Mouse (Mus musculus) intestine, embryonic 15.5 days (tissue): Measurements from ENCODE around the gene Fgf11. TPM values are rescaled to one million over a fixed set of nuclear protein-coding genes. Genes with fewer than 3 reads are reported as not detected.

Experiments used
- ATAC-seq: fragments of 200-750 bp; cut with Nextera tagmentation; 2 replicates; pipeline ENCODE4 v1.8.0; 2017; ENCODE audit warnings: moderate TSS enrichment, moderate library complexity
- H3K27ac ChIP-seq: fragments of 300-500 bp; sonication (generic); 2 replicates; pipeline ENCODE4 v1.5.1; 2015; ENCODE audit warnings: mild to moderate bottlenecking, inconsistent platforms
- H3K27me3 ChIP-seq: fragments of 300-500 bp; sonication (generic); replicated peaks from 2 replicates; pipeline ENCODE4 v1.6.1; 2015; ENCODE audit warnings: inconsistent platforms
- H3K36me3 ChIP-seq: fragments of 300-500 bp; sonication (generic); 2 replicates; pipeline ENCODE4 v1.6.1; 2015; ENCODE audit warnings: inconsistent platforms
- H3K4me1 ChIP-seq: fragments of 300-500 bp; sonication (generic); replicated peaks from 2 replicates; pipeline ENCODE4 v1.6.1; 2015; ENCODE audit warnings: inconsistent platforms
- H3K4me2 ChIP-seq: fragments of 300-500 bp; sonication (generic); replicated peaks from 2 replicates; pipeline ENCODE4 v1.6.1; 2015; ENCODE audit warnings: mild to moderate bottlenecking, inconsistent platforms
- H3K4me3 ChIP-seq: fragments of 300-500 bp; sonication (generic); replicated peaks from 2 replicates; pipeline ENCODE4 v1.5.1; 2015; ENCODE audit warnings: inconsistent platforms
- H3K9ac ChIP-seq: fragments of 300-500 bp; sonication (generic); 2 replicates; pipeline ENCODE4 v1.6.1; 2015; ENCODE audit warnings: inconsistent platforms
- H3K9me3 ChIP-seq: fragments of 300-500 bp; sonication (generic); 2 replicates; pipeline ENCODE4 v1.6.1; 2016; ENCODE audit warnings: inconsistent platforms
- WGBS: fragments of 180-500 bp; shearing (Covaris S2); methylation state at CpG from one replicate; pipeline ENCODE4 v1.1.7; 2015; 5-methylcytosine and 5-hydroxymethylcytosine counted together
- polyA plus RNA-seq: library from polyadenylated mRNA; unstranded; fragments of >200 nt; fragmentation: Nextera tagmentation; extraction: Ambion mirVana; gene quantifications from 2 replicates; pipeline ENCODE4 v1.2.1, GENCODE M21; 2015

Fgf11 gene
- polyA plus RNA-seq, 1 experiment from 2014 or later = 1.2 TPM

GRCm38 (mm10) chr11:69760160-69760900 lies 41.3 kb downstream of the Fgf11 start:
- peak overlapping the region; percentile 84 for H3K4me2 ChIP-seq
- peaks cover 31% of the 10 kb centered on the region for H3K4me1 ChIP-seq
- H3K36me3 ChIP-seq = no peaks in the 10 kb centered on the region
- H3K4me3 ChIP-seq = no peak overlapping the region
- no peaks in the 10 kb centered on the region for H3K27me3 ChIP-seq
- peak overlapping the region; percentile 99 for H3K27ac ChIP-seq
- ATAC-seq = no peak
- H3K9ac ChIP-seq = peak overlapping the region; percentile 6; the same call in 1 of the 2 replicates
- 77% methylated on average over 14 of the region's 14 CpGs for WGBS
- H3K9me3 ChIP-seq = no peaks in the 10 kb centered on the region

DNA sequence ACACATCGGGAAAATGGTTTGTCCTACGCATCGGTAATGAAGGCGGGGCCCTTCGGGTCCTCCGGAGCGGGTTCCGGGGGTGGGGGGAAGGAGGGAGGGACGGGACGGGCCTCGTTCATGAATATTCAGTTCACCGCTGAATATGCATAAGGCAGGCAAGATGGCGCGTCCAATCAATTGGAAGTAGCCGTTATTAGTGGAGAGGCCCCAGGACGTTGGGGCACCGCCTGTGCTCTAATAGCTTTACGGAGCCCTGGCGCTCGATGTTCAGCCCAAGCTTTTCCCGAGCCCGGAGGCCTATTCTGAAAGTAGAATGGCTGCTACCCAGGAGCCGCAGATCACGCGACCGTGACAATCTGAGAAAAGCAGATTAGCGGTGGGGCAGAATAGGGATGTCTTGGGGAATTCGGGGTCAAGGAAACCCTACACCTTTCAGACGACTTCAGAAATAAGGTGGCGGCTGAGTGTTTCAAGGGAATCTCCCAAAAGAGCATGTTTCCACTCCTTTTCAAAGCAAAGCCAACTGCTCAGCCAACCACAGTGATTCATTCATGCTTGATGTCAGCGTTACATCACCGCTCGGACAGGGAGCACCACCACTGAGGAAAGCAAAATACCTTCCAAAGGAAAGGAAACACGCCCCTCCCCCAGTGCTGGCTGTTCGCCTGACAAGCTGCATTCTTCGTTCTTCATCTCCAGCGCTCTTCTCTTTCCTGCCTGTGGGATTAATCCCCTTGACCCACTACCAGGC lies 42.5 kb downstream of the Fgf11 start:
- Histone ChIP-seq H3K9ac (peak overlapping the region; percentile 64), H3K4me1 (peaks cover 31% of the 10 kb centered on the region), H3K27ac (peak overlapping the region; percentile 99), H3K4me3 (peak overlapping the region; percentile 52), H3K9me3 (no peaks in the 10 kb centered on the region), H3K4me2 (peak overlapping the region; percentile 84), H3K27me3 (no peaks in the 10 kb centered on the region), H3K36me3 (no peaks in the 10 kb centered on the region)
- ATAC-seq = peak; percentile 92
- under 1% methylated on average over 37 of the region's 37 CpGs for WGBS

DNA sequence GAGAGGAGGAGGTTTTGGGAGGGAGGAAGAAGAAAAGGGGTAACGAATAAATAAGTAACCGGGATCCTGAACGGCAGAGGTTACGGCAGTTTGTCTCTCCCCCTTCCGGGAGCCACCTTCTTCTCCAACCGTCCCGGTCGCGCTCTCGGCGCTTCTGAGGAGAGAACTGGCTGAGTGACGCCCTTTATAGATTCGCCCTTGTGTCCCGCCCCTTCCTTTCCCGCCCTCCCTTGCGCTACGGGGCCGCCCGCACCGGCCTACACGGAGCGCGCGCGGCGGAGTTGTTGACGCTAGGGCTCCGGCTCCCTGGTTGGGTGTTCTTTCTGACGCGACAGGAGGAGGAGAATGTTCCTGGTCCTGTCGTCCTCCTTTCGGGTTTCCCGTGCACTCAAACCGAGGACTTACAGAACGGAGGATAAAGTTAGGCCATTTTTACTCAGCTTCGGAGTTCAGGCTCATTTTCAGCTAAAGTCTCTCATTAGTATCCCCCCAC lies 43.1 kb downstream of the Fgf11 start, which contains the start of gene Polr2a:
Gene Polr2a (minus strand): TSS at position 160 of the 493 bp plus-strand sequence.
- H3K4me2 ChIP-seq = peak within 1 kb of the TSS; percentile 84
- H3K27ac ChIP-seq = peak within 1 kb of the TSS; percentile 99
- H3K9me3 ChIP-seq = no peaks in the 10 kb centered on the region
- H3K4me3 ChIP-seq = peak within 1 kb of the TSS; percentile 52
- no peaks in the 10 kb centered on the region for H3K36me3 ChIP-seq
- WGBS = 0% methylated on average over 36 of the region's 36 CpGs
- peak; percentile 98 for ATAC-seq
- peak within 1 kb of the TSS; percentile 64 for H3K9ac ChIP-seq
- peaks cover 31% of the 10 kb centered on the region for H3K4me1 ChIP-seq
- no peaks in the 10 kb centered on the region for H3K27me3 ChIP-seq

DNA sequence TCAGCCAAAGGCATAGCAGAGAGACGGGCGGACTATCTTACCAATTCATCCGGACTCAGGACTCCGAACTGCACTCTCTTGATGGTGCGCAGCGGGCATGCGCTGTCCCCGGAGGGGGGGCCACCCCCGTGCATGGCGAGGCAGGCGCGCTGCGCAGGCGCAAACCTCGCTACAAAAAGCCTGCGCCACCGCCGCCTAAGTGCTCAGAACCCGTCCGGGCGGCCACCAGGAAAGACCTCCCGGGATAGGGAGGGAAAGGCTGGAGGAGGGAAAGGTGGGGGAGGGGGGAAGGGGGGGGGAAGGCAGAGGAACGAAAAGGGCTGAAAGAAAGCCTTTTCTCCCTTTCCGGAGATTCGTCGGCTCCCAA lies 43.6 kb downstream of the Fgf11 start:
- Histone ChIP-seq H3K4me1 (peaks cover 32% of the 10 kb centered on the region), H3K36me3 (no peaks in the 10 kb centered on the region), H3K9me3 (no peaks in the 10 kb centered on the region), H3K9ac (peak overlapping the region; percentile 60), H3K4me2 (peak overlapping the region; percentile 84), H3K27ac (peak overlapping the region; percentile 99), H3K27me3 (no peaks in the 10 kb centered on the region), H3K4me3 (peak overlapping the region; percentile 52)
- ATAC-seq = peak; percentile 89
- under 1% methylated on average over 26 of the region's 26 CpGs for WGBS

DNA sequence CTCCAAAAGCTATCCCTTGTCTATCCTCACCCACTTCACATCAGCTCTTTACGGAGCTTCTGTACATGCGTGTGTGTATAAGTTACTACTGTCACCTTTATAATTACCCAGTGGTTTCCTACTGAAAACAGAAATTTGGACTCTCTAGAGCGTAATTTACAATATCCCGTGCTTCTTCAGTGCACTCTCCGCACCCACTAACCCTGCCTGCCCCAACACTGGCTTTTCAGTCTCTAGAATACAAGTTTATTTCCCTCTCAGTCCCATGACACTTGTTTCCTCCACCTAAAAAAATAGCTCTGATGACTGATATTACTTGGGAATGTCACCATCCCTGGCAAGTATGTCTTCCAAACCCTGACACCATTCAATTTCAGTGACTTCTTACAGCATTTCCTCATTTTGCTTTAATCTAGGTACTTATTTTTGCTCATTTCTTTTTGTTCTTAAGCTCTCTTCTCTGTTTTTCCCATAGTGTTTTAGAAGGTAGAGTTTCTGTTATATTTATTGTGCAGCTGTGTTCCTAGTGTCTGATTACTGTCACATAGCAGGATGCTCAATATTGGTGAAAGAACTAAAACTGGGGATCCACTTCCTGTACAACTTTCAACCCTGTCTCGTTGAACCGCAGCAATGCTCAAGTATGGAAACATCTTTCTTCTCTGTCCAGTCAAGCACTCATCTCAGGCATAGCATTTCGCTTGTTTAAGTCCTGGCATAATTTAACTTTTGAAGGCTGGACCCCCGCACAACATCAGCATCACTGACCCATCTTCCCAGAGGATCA lies 44.2 kb downstream of the Fgf11 start:
- peaks cover 38% of the 10 kb centered on the region for H3K4me1 ChIP-seq
- WGBS = 37% methylated on average over 9 of the region's 9 CpGs

DNA sequence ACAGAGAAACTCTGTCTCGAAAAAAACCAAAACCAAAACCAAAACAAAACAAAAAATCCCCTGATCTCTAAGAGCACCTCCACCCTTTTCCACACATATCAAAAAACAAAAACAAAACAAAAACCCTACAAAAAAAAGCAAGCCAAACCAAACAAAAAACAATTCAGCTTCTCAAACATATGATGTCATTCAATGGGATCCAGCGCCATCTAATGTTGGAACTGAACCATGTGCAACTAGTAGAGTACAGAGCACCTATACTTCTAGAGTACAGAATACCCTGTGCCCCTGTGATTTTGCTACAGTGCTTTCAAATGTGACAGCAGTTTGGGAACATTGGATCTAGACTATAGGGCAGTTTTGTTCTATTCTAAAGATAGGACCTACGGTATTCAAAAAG lies 47.0 kb downstream of the Fgf11 start:
- WGBS = 52% methylated on average over 3 of the region's 3 CpGs
- Histone ChIP-seq H3K36me3 (no peaks in the 10 kb centered on the region), H3K9ac (no peak overlapping the region), H3K4me1 (peaks cover 29% of the 10 kb centered on the region), H3K9me3 (no peaks in the 10 kb centered on the region), H3K27ac (no peak overlapping the region), H3K4me3 (no peak overlapping the region), H3K27me3 (no peaks in the 10 kb centered on the region), H3K4me2 (0 out of 2 replicates have a peak overlapping the region, but pooled peaks have one; percentile 7)
- no peak for ATAC-seq

More for the DNA sequence above, 44.2 kb downstream of the Fgf11 start:
- H3K4me2 ChIP-seq = peak overlapping the region; percentile 84
- H3K9me3 ChIP-seq = no peaks in the 10 kb centered on the region
- ATAC-seq = no peak
- H3K4me3 ChIP-seq = peak overlapping the region; percentile 52
- H3K9ac ChIP-seq = peak overlapping the region; percentile 60
- no peaks in the 10 kb centered on the region for H3K36me3 ChIP-seq
- H3K27me3 ChIP-seq = no peaks in the 10 kb centered on the region
- H3K27ac ChIP-seq = peak overlapping the region; percentile 99

DNA sequence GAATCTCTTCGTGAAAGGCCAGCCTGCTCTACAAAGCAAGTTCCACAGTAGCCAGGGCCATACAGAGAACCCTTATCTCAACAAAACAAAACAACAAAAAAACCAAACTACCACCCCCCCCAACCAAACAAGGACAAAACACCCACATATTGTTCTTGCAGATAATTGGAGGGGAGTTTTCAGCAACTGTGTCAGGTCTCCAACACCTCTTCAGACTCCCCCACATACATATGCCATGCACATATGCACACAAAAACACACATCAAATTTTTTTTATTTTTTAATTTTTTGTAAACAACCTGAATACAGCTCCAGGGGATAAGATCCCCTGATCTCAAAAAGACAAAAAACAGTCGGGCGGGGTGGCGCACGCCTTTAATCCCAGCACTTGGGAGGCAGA lies 47.4 kb downstream of the Fgf11 start:
- H3K27ac ChIP-seq = no peak overlapping the region
- H3K36me3 ChIP-seq = no peaks in the 10 kb centered on the region
- H3K9ac ChIP-seq = no peak overlapping the region
- H3K27me3 ChIP-seq = no peaks in the 10 kb centered on the region
- no peak for ATAC-seq
- peaks cover 26% of the 10 kb centered on the region for H3K4me1 ChIP-seq
- H3K9me3 ChIP-seq = no peaks in the 10 kb centered on the region
- 88% methylated on average over 5 of the region's 5 CpGs for WGBS
- H3K4me2 ChIP-seq = no peak overlapping the region
- H3K4me3 ChIP-seq = no peak overlapping the region

DNA sequence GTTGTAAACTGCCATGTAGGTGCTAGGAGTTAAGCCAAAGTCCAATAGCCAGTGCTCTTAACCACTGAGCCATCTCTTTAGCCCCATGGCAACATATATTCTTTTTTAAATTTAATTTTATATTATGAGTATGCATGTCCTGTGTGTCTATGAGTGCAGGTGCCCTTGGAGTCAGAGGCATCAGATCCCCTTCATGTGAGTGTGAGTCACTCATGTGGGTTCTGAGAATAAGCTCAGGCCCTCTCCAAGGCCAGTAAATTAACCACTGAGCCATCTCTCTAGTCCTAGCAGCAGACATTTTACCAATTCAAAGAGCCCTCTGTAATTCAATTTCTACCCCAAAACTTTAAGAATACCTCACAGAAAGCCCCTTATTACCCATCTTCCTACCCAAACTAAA lies 49.0 kb downstream of the Fgf11 start:
- Histone ChIP-seq H3K36me3 (0 out of 2 replicates have a peak, but pooled peaks cover 3% of the 10 kb centered on the region), H3K4me2 (no peak overlapping the region), H3K27me3 (no peaks in the 10 kb centered on the region), H3K4me3 (no peak overlapping the region), H3K4me1 (peaks cover 26% of the 10 kb centered on the region), H3K9me3 (no peaks in the 10 kb centered on the region), H3K9ac (no peak overlapping the region), H3K27ac (no peak overlapping the region)
- no peak for ATAC-seq

DNA sequence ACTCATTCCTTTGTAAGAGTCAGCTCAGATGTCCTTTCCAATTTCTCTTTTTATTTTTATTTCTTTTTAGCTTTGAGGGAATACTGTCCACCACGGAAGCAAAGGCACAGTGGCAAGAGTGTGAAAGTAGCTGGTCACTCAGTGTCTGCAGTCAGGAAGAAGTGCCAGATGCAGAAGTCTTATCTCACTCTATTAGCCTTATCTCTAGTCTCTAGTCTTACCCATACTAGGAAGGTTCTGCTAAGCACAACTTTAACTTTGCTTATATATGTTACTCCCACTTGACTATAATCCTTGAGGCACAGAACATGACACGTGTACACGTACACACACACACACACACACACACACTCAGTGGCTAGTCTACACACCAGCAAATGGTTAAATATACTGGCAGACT lies 50.0 kb downstream of the Fgf11 start:
- Histone ChIP-seq H3K27me3 (no peaks in the 10 kb centered on the region), H3K9me3 (no peaks in the 10 kb centered on the region), H3K4me2 (no peak overlapping the region), H3K4me1 (peaks cover 20% of the 10 kb centered on the region), H3K9ac (no peak overlapping the region), H3K4me3 (no peak overlapping the region), H3K36me3 (peaks cover 9% of the 10 kb centered on the region), H3K27ac (no peak overlapping the region)
- ATAC-seq = no peak
- WGBS = 58% methylated on average over 3 of the region's 3 CpGs

Other genes with a start within 250 kb of the Fgf11 start
- gene Efnb3, start 241.7 kb downstream of the Fgf11 start, polyA plus RNA-seq = 9.8 and 10.2 TPM in 2 replicates
- 25.1 and 25.6 TPM in 2 replicates for gene Wrap53, start 221.6 kb downstream of the Fgf11 start, polyA plus RNA-seq
- gene Trp53, start 221.5 kb downstream of the Fgf11 start, polyA plus RNA-seq = 140 and 143 TPM in 2 replicates
- 5.8 and 6.8 TPM in 2 replicates for gene Atp1b2, start 195.9 kb downstream of the Fgf11 start, polyA plus RNA-seq
- 0.34 and 0.43 TPM in 2 replicates for gene Shbg, start 184.0 kb downstream of the Fgf11 start, polyA plus RNA-seq
- 14.1 and 16.7 TPM in 2 replicates for gene Sat2, start 179.8 kb downstream of the Fgf11 start, polyA plus RNA-seq
- gene Fxr2, start 168.9 kb downstream of the Fgf11 start, polyA plus RNA-seq = 15.6 and 21.2 TPM in 2 replicates
- gene Sox15, start 146.5 kb downstream of the Fgf11 start, polyA plus RNA-seq = 0.20 TPM in 1 of 2 replicates, not detected in the other
- gene Mpdu1, start 139.2 kb downstream of the Fgf11 start, polyA plus RNA-seq = 60.9 and 63.4 TPM in 2 replicates
- 13.3 and 14.2 TPM in 2 replicates for gene Cd68, start 135.7 kb downstream of the Fgf11 start, polyA plus RNA-seq
- gene Eif4a1, start 129.4 kb downstream of the Fgf11 start, polyA plus RNA-seq = 517 and 559 TPM in 2 replicates
- 62.1 and 63.9 TPM in 2 replicates for gene Senp3, start 119.8 kb downstream of the Fgf11 start, polyA plus RNA-seq
- 0.33 and 0.54 TPM in 2 replicates for gene Tnfsf13, start 116.1 kb downstream of the Fgf11 start, polyA plus RNA-seq
- gene Tnfsf12, start 106.0 kb downstream of the Fgf11 start, polyA plus RNA-seq = 6.6 and 7.0 TPM in 2 replicates
- 2.6 and 3.1 TPM in 2 replicates for gene Tnfsfm13, start 105.8 kb downstream of the Fgf11 start, polyA plus RNA-seq
- 18.1 and 19.1 TPM in 2 replicates for gene Polr2a, start 43.2 kb downstream of the Fgf11 start, polyA plus RNA-seq
- 0.15 and 0.16 TPM in 2 replicates for gene Slc35g3, start 39.9 kb downstream of the Fgf11 start, polyA plus RNA-seq
- 2.3 and 2.4 TPM in 2 replicates for gene Zbtb4, start 35.9 kb downstream of the Fgf11 start, polyA plus RNA-seq
- 3.5 and 4.3 TPM in 2 replicates for gene Chrnb1, start 5.9 kb downstream of the Fgf11 start, polyA plus RNA-seq
- 31.2 and 31.4 TPM in 2 replicates for gene Tmem102, start 3.8 kb upstream of the Fgf11 start, polyA plus RNA-seq
- not detected in 2 replicates for gene Gm39566, start 13.4 kb upstream of the Fgf11 start, polyA plus RNA-seq
- not detected in 2 replicates for gene Spem2, start 16.6 kb upstream of the Fgf11 start, polyA plus RNA-seq
- gene Spem1, start 20.3 kb upstream of the Fgf11 start, polyA plus RNA-seq = 0.21 TPM in 1 of 2 replicates, not detected in the other
- gene Nlgn2, start 35.9 kb upstream of the Fgf11 start, polyA plus RNA-seq = 5.2 and 5.3 TPM in 2 replicates
- 442 and 459 TPM in 2 replicates for gene Tmem256, start 36.7 kb upstream of the Fgf11 start, polyA plus RNA-seq
- gene Plscr3, start 44.5 kb upstream of the Fgf11 start, polyA plus RNA-seq = 70.4 and 74.6 TPM in 2 replicates
- gene Tnk1, start 56.9 kb upstream of the Fgf11 start, polyA plus RNA-seq = 14.4 and 16.4 TPM in 2 replicates
- gene Tmem95, start 76.2 kb upstream of the Fgf11 start, polyA plus RNA-seq = not detected in 2 replicates
- 5.2 and 5.5 TPM in 2 replicates for gene Kctd11, start 79.5 kb upstream of the Fgf11 start, polyA plus RNA-seq
- gene Acap1, start 93.7 kb upstream of the Fgf11 start, polyA plus RNA-seq = 4.8 and 5.9 TPM in 2 replicates
- gene 2810408A11Rik, start 99.1 kb upstream of the Fgf11 start, polyA plus RNA-seq = 7.7 and 7.9 TPM in 2 replicates
- 7.0 and 10.0 TPM in 2 replicates for gene Neurl4, start 99.2 kb upstream of the Fgf11 start, polyA plus RNA-seq
- 68.1 and 68.5 TPM in 2 replicates for gene Gps2, start 112.0 kb upstream of the Fgf11 start, polyA plus RNA-seq
- 1,625 and 1,693 TPM in 2 replicates for gene Eif5a, start 120.1 kb upstream of the Fgf11 start, polyA plus RNA-seq
- 2.5 and 3.1 TPM in 2 replicates for gene Ybx2, start 133.9 kb upstream of the Fgf11 start, polyA plus RNA-seq
- gene Slc2a4, start 146.3 kb upstream of the Fgf11 start, polyA plus RNA-seq = 20.4 and 21.8 TPM in 2 replicates
- gene Cldn7, start 162.9 kb upstream of the Fgf11 start, polyA plus RNA-seq = 977 and 1,030 TPM in 2 replicates
- 23.2 and 26.3 TPM in 2 replicates for gene Ctdnep1, start 179.3 kb upstream of the Fgf11 start, polyA plus RNA-seq
- gene Elp5, start 180.7 kb upstream of the Fgf11 start, polyA plus RNA-seq = 102 and 105 TPM in 2 replicates
- 529 and 559 TPM in 2 replicates for gene Gabarap, start 189.3 kb upstream of the Fgf11 start, polyA plus RNA-seq
- gene Phf23, start 193.9 kb upstream of the Fgf11 start, polyA plus RNA-seq = 58.6 and 61.3 TPM in 2 replicates
- 30.5 and 31.8 TPM in 2 replicates for gene Dvl2, start 198.7 kb upstream of the Fgf11 start, polyA plus RNA-seq
- gene Acadvl, start 213.6 kb upstream of the Fgf11 start, polyA plus RNA-seq = 114 and 128 TPM in 2 replicates
- gene Dlg4, start 215.1 kb upstream of the Fgf11 start, polyA plus RNA-seq = 7.2 and 8.5 TPM in 2 replicates